Mouse (Mus musculus) spleen, adult 2 months (tissue): Measurements from ENCODE around the gene B4galnt2.

ENCODE experiments used
- CTCF ChIP-seq: fragments of 200-500 bp; IDR thresholded peaks from 2 replicates; pipeline ENCODE4 v1.5.1; 2011; ENCODE audit warnings: mild to moderate bottlenecking, inconsistent platforms; ENCODE audit not compliant: insufficient read depth, insufficient read length, insufficient replicate concordance; ENCODE audit errors: extremely low read depth
- POLR2A ChIP-seq: fragments of 200-500 bp; IDR thresholded peaks from 2 replicates; pipeline ENCODE4 v1.6.1; 2011; ENCODE audit warnings: low read depth, low read length, inconsistent platforms

DNA sequence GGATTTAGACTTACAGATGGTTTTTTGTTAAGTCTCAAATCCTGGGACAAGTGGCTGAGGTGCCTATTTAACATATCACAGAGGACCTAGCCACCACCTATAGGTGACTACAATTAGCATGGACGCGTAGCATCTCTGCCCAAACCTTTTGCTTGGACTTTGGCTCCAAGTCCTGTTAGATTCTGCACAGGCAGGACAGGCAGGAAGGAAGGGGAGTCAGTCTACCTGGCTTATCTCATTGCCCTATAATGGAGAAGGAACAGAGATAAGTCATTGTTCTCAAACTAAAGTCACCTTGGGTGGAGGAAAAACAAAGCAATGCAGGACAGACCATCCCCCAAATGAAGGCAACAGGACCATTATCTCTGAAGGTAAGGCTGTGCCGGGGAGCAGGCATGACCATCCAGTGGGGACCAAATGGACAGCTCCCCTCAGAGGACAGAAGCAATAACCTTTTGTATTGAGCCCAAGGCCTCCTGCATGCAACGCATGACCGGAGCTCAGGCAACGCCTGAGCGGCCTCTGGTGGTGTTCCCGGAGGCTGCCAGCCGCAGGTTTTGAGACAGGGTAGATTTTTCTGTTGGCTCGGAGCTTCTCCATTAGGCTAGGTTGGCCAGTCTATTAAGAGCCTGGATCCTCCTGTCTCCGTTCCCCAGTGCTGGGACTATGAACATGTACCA lies 25.3 kb upstream of the B4galnt2 start:
- no peak for TF ChIP-seq POLR2A
- TF ChIP-seq CTCF = no peak
